Mouse (Mus musculus) ES-E14 (cell line): ENCODE results near the gene Zfyve27.
A peak's percentile ranks its signal among the peaks of the same experiment; 100 is the strongest.

Experiments used
- CHD2 ChIP-seq: IDR thresholded peaks from 2 replicates; pipeline ENCODE4 v1.6.1; 2014; ENCODE audit warnings: mild to moderate bottlenecking, low read depth, low read length, inconsistent platforms
- HCFC1 ChIP-seq: IDR thresholded peaks from 2 replicates; pipeline ENCODE4 v1.6.1; 2012; ENCODE audit warnings: low read length, inconsistent platforms, borderline replicate concordance; ENCODE audit not compliant: insufficient read depth
- MAFK ChIP-seq: IDR thresholded peaks from 2 replicates; pipeline ENCODE4 v1.6.1; 2014; ENCODE audit warnings: mild to moderate bottlenecking, low read depth, low read length, inconsistent platforms; ENCODE audit not compliant: insufficient read depth
- ZC3H11A ChIP-seq: IDR thresholded peaks from 2 replicates; pipeline ENCODE4 v1.6.1; 2012; ENCODE audit warnings: low read depth, mild to moderate bottlenecking, inconsistent platforms, low read length, borderline replicate concordance
- ZNF384 ChIP-seq: IDR thresholded peaks from 2 replicates; pipeline ENCODE4 v1.6.1; 2012; ENCODE audit warnings: low read depth, low read length, inconsistent platforms

- TF ChIP-seq HCFC1 (no peak), CHD2 (no peak), ZC3H11A (no peak), ZNF384 (no peak; the same call in 1 of the 2 replicates), MAFK (peak; percentile 67)
These were observed 27.6 kb upstream of the Zfyve27 start for GRCm38 (mm10) chr19:42136126-42136525.
